Mouse (Mus musculus): ENCODE data around the gene Nr5a2. TPM values are rescaled to one million over a fixed set of nuclear protein-coding genes. Genes with fewer than 3 reads are reported as not detected.

Nr5a2 gene
- total RNA-seq (2023), result not detected

GRCm38 (mm10) chr1:136960428-136961012, at the start of gene Nr5a2:
Nr5a2 (minus strand) TSS chr1:136960448.

